Mouse (Mus musculus): ENCODE data around the gene Cntnap2. TPM values are rescaled to one million over a fixed set of nuclear protein-coding genes. Genes with fewer than 3 reads are reported as not detected.

Cntnap2 gene
- polyA plus RNA-seq, 1 experiment from 2014 or later, result 7.8 TPM

- peak; percentile 86 for DNase-seq (ENCODE audit: low spot score)
- no peak overlapping the region for H3K27ac ChIP-seq (replicated peaks)
- H3K36me3 ChIP-seq (replicated peaks), result no peaks in the 10 kb centered on the region
- no peaks in the 10 kb centered on the region for H3K4me1 ChIP-seq
- H3K4me3 ChIP-seq, result no peak overlapping the region
- WGBS, result 6% methylated on average over 4 of the region's 4 CpGs
- no peaks in the 10 kb centered on the region for H3K27me3 ChIP-seq (replicated peaks; ENCODE audit: low read depth, poor library complexity, severe bottlenecking)
- no peaks in the 10 kb centered on the region for H3K9me3 ChIP-seq
Measured at GRCm38 (mm10) chr6:47013535-47013934, 1954.4 kb downstream of the Cntnap2 start.

GRCm38 (mm10) chr6:47014886-47015586 is 1955.9 kb downstream of the Cntnap2 start:
- DNase-seq (ENCODE audit: low spot score), result no peak
- 80% methylated on average over 1 of the region's 1 CpGs for WGBS
- no peaks in the 10 kb centered on the region for H3K36me3 ChIP-seq (replicated peaks)
- no peaks in the 10 kb centered on the region for H3K27me3 ChIP-seq (replicated peaks; ENCODE audit: low read depth, poor library complexity, severe bottlenecking)
- no peak overlapping the region for H3K4me3 ChIP-seq
- H3K4me1 ChIP-seq, result no peaks in the 10 kb centered on the region
- no peaks in the 10 kb centered on the region for H3K9me3 ChIP-seq
- no peak overlapping the region for H3K27ac ChIP-seq (replicated peaks)

- H3K4me3 ChIP-seq, result no peak overlapping the region
- H3K27me3 ChIP-seq (replicated peaks; ENCODE audit: low read depth, poor library complexity, severe bottlenecking), result no peaks in the 10 kb centered on the region
- WGBS, result 74% methylated on average over 4 of the region's 4 CpGs
- DNase-seq (ENCODE audit: low spot score), result no peak
- no peaks in the 10 kb centered on the region for H3K36me3 ChIP-seq (replicated peaks)
- H3K27ac ChIP-seq (replicated peaks), result no peak overlapping the region
- no peaks in the 10 kb centered on the region for H3K4me1 ChIP-seq
- no peaks in the 10 kb centered on the region for H3K9me3 ChIP-seq
Measured at GRCm38 (mm10) chr6:47026064-47026686, 1967.0 kb downstream of the Cntnap2 start.

GRCm38 (mm10) chr6:47031362-47031761 is 1972.2 kb downstream of the Cntnap2 start:
- 78% methylated on average over 2 of the region's 2 CpGs for WGBS
- no peaks in the 10 kb centered on the region for H3K36me3 ChIP-seq (replicated peaks)
- H3K27ac ChIP-seq (replicated peaks), result no peak overlapping the region
- H3K4me3 ChIP-seq, result no peak overlapping the region
- H3K4me1 ChIP-seq, result no peaks in the 10 kb centered on the region
- no peaks in the 10 kb centered on the region for H3K9me3 ChIP-seq
- no peaks in the 10 kb centered on the region for H3K27me3 ChIP-seq (replicated peaks; ENCODE audit: low read depth, poor library complexity, severe bottlenecking)
- DNase-seq (ENCODE audit: low spot score), result no peak

- Histone ChIP-seq H3K27me3 (replicated peaks; ENCODE audit: low read depth, poor library complexity, severe bottlenecking) (peaks cover 16% of the 10 kb centered on the region), H3K4me1 (peaks cover 5% of the 10 kb centered on the region; the same call in 1 of the 2 replicates), H3K4me3 (no peak overlapping the region), H3K9me3 (no peaks in the 10 kb centered on the region), H3K27ac (replicated peaks) (no peak overlapping the region), H3K36me3 (replicated peaks) (no peaks in the 10 kb centered on the region)
- WGBS, result 95% methylated on average over 1 of the region's 1 CpGs
- no peak for DNase-seq (ENCODE audit: low spot score)
Measured at GRCm38 (mm10) chr6:47042602-47043001, 1983.4 kb downstream of the Cntnap2 start.

- H3K4me3 ChIP-seq, result no peak overlapping the region
- peaks cover 5% of the 10 kb centered on the region; the same call in 1 of the 2 replicates for H3K4me1 ChIP-seq
Measured at GRCm38 (mm10) chr6:47043586-47043985, 1984.4 kb downstream of the Cntnap2 start.

GRCm38 (mm10) chr6:47044385-47045200 is 1985.4 kb downstream of the Cntnap2 start:
- H3K36me3 ChIP-seq (replicated peaks), result no peaks in the 10 kb centered on the region
- H3K27ac ChIP-seq (replicated peaks), result peak overlapping the region; percentile 67; the same call in 1 of the 2 replicates
- peaks cover 9% of the 10 kb centered on the region; the same call in 1 of the 2 replicates for H3K4me1 ChIP-seq
- H3K4me3 ChIP-seq, result peak overlapping the region; percentile 62
- WGBS, result 4% methylated on average over 46 of the region's 46 CpGs
- peaks cover 16% of the 10 kb centered on the region for H3K27me3 ChIP-seq (replicated peaks; ENCODE audit: low read depth, poor library complexity, severe bottlenecking)
- no peaks in the 10 kb centered on the region for H3K9me3 ChIP-seq
- peak; percentile 47 for DNase-seq (ENCODE audit: low spot score)

More at GRCm38 (mm10) chr6:47043586-47043985, 1984.4 kb downstream of the Cntnap2 start:
- peaks cover 16% of the 10 kb centered on the region for H3K27me3 ChIP-seq (replicated peaks; ENCODE audit: low read depth, poor library complexity, severe bottlenecking)
- no peaks in the 10 kb centered on the region for H3K9me3 ChIP-seq
- H3K36me3 ChIP-seq (replicated peaks), result no peaks in the 10 kb centered on the region
- H3K27ac ChIP-seq (replicated peaks), result no peak overlapping the region
- 88% methylated on average over 1 of the region's 1 CpGs for WGBS
- DNase-seq (ENCODE audit: low spot score), result no peak

- no peaks in the 10 kb centered on the region for H3K9me3 ChIP-seq
- H3K4me3 ChIP-seq, result no peak overlapping the region
- no peak overlapping the region for H3K27ac ChIP-seq (replicated peaks)
- H3K4me1 ChIP-seq, result peaks cover 9% of the 10 kb centered on the region; the same call in 1 of the 2 replicates
- no peaks in the 10 kb centered on the region for H3K36me3 ChIP-seq (replicated peaks)
- 48% methylated on average over 5 of the region's 5 CpGs for WGBS
- peak; percentile 26 for DNase-seq (ENCODE audit: low spot score)
- H3K27me3 ChIP-seq (replicated peaks; ENCODE audit: low read depth, poor library complexity, severe bottlenecking), result peaks cover 16% of the 10 kb centered on the region
Measured at GRCm38 (mm10) chr6:47049051-47049450, 1989.9 kb downstream of the Cntnap2 start.

- no peaks in the 10 kb centered on the region for H3K36me3 ChIP-seq (replicated peaks)
- peaks cover 4% of the 10 kb centered on the region for H3K27me3 ChIP-seq (replicated peaks; ENCODE audit: low read depth, poor library complexity, severe bottlenecking)
- H3K27ac ChIP-seq (replicated peaks), result no peak overlapping the region
- H3K4me3 ChIP-seq, result no peak overlapping the region
- WGBS, result 79% methylated on average over 7 of the region's 7 CpGs
- DNase-seq (ENCODE audit: low spot score), result no peak
- 0 out of 2 replicates have a peak, but pooled peaks cover 4% of the 10 kb centered on the region for H3K4me1 ChIP-seq
- H3K9me3 ChIP-seq, result no peaks in the 10 kb centered on the region
Measured at GRCm38 (mm10) chr6:47050319-47051222, 1991.4 kb downstream of the Cntnap2 start.

GRCm38 (mm10) chr6:47061341-47061740 is 2002.2 kb downstream of the Cntnap2 start:
- H3K4me3 ChIP-seq, result no peak overlapping the region
- no peaks in the 10 kb centered on the region for H3K27me3 ChIP-seq (replicated peaks; ENCODE audit: low read depth, poor library complexity, severe bottlenecking)
- no peaks in the 10 kb centered on the region for H3K9me3 ChIP-seq
- WGBS, result 83% methylated on average over 3 of the region's 3 CpGs
- H3K36me3 ChIP-seq (replicated peaks), result no peaks in the 10 kb centered on the region
- DNase-seq (ENCODE audit: low spot score), result no peak
- no peak overlapping the region for H3K27ac ChIP-seq (replicated peaks)
- H3K4me1 ChIP-seq, result no peaks in the 10 kb centered on the region

GRCm38 (mm10) chr6:47089998-47090397 is 2030.8 kb downstream of the Cntnap2 start:
- Histone ChIP-seq H3K4me3 (no peak overlapping the region), H3K27ac (replicated peaks) (no peak overlapping the region), H3K9me3 (no peaks in the 10 kb centered on the region), H3K4me1 (no peaks in the 10 kb centered on the region), H3K36me3 (replicated peaks) (no peaks in the 10 kb centered on the region), H3K27me3 (replicated peaks; ENCODE audit: low read depth, poor library complexity, severe bottlenecking) (no peaks in the 10 kb centered on the region)
- no peak for DNase-seq (ENCODE audit: low spot score)
- 83% methylated on average over 4 of the region's 4 CpGs for WGBS

- no peak for DNase-seq (ENCODE audit: low spot score)
- 63% methylated on average over 1 of the region's 1 CpGs for WGBS
- no peaks in the 10 kb centered on the region for H3K4me1 ChIP-seq
- no peak overlapping the region for H3K4me3 ChIP-seq
- H3K27ac ChIP-seq (replicated peaks), result no peak overlapping the region
- no peaks in the 10 kb centered on the region for H3K9me3 ChIP-seq
- no peaks in the 10 kb centered on the region for H3K27me3 ChIP-seq (replicated peaks; ENCODE audit: low read depth, poor library complexity, severe bottlenecking)
- H3K36me3 ChIP-seq (replicated peaks), result no peaks in the 10 kb centered on the region
Measured at GRCm38 (mm10) chr6:47104951-47105350, 2045.8 kb downstream of the Cntnap2 start.
